Comparison of ENCODE assay signal across 9 mouse cellular contexts in the genomic region with DNA sequence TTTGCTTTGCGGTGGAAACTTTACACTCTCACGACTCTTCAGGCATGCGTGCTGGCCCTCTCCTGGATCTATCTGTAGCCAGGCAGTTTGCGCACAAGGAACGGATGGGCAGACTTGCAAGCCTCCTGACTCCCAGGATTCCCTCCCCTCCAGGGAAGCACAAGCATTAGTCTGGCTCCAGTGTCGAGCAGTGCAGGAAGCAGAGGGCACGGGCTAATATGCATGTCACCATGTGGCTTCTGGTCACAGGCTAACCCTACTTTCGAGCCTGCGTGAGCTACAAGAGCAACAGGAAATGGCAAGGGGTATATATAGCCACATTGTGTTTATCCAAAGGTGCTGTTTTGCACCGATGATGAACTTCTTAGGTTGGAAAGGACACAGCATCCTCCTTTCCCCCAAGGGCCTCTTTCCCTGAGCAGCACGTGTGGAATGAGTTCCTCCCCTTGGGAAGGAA. TPM values are rescaled to one million over a fixed set of nuclear protein-coding genes. Genes with fewer than 3 reads are reported as not detected.
A peak's percentile ranks its signal among the peaks of the same experiment; 100 is the strongest.
DNase-seq lines count a peak whose midpoint lies in the region; ATAC-seq lines count a peak whose summit lies in the region.
"Had no signal": no experiment of that assay in that cellular context is flagged by ENCODE, and none has a peak within 500 bp of the region (broad histone marks: within the 10 kb centered on the region; RNA-seq: fewer than 3 reads in every experiment).

No protein-coding gene starts in this region.

- WGBS in kidney, embryonic 16.5 days, result 33% methylated on average over 11 of the region's 11 CpGs
- WGBS in forebrain, embryonic 14.5 days, result 86% methylated on average over 11 of the region's 11 CpGs

- no peak overlapping the region for H3K4me3 ChIP-seq in kidney, embryonic 16.5 days (ENCODE audit: low read length)
- H3K4me3 ChIP-seq in forebrain, embryonic 14.5 days (ENCODE audit: low read depth, low read length), result no peak overlapping the region

- H3K36me3 ChIP-seq in kidney, embryonic 16.5 days (ENCODE audit: insufficient read depth, low read length), result no peaks in the 10 kb centered on the region
- no peaks in the 10 kb centered on the region for H3K36me3 ChIP-seq in forebrain, embryonic 14.5 days (ENCODE audit: control insufficient read depth, insufficient read depth, low read length)

- H3K9me3 ChIP-seq in kidney, embryonic 16.5 days (ENCODE audit: low read length), result no peaks in the 10 kb centered on the region
- no peaks in the 10 kb centered on the region for H3K9me3 ChIP-seq in forebrain, embryonic 14.5 days (replicated peaks; ENCODE audit: control insufficient read depth, low read length)

- peak; percentile 60 for ATAC-seq in kidney, embryonic 16.5 days (ENCODE audit: low FRiP score, low TSS enrichment)
- ATAC-seq in forebrain, embryonic 14.5 days, result no peak

- peak overlapping the region; percentile 7 for H3K9ac ChIP-seq in kidney, embryonic 16.5 days (replicated peaks; ENCODE audit: low read length)
- H3K9ac ChIP-seq in forebrain, embryonic 14.5 days (ENCODE audit: low read length), result no peak overlapping the region
- H3K9ac ChIP-seq: hindbrain, embryonic 14.5 days had no signal

- H3K4me1 ChIP-seq in kidney, embryonic 16.5 days (ENCODE audit: insufficient read depth, low read length), result peaks cover 60% of the 10 kb centered on the region
- H3K4me1 ChIP-seq in forebrain, embryonic 14.5 days (ENCODE audit: control insufficient read depth, insufficient read depth, low read length), result no peaks in the 10 kb centered on the region

- no peak overlapping the region for H3K4me2 ChIP-seq in kidney, embryonic 16.5 days (replicated peaks; ENCODE audit: low read depth, low read length)
- H3K4me2 ChIP-seq in forebrain, embryonic 14.5 days (ENCODE audit: low read length), result no peak overlapping the region
- H3K4me2 ChIP-seq: hindbrain, embryonic 14.5 days had no signal

- H3K27me3 ChIP-seq in kidney, embryonic 16.5 days (ENCODE audit: insufficient read depth, low read length), result no peaks in the 10 kb centered on the region
- no peaks in the 10 kb centered on the region for H3K27me3 ChIP-seq in forebrain, embryonic 14.5 days (replicated peaks; ENCODE audit: control insufficient read depth, insufficient read depth, low read length)

- peak overlapping the region; percentile 67 for H3K27ac ChIP-seq in kidney, embryonic 16.5 days (ENCODE audit: low read length)
- no peak overlapping the region for H3K27ac ChIP-seq in forebrain, embryonic 14.5 days (ENCODE audit: low read depth, low read length)
- H3K27ac ChIP-seq: hindbrain, embryonic 14.5 days had no signal

- peak; percentile 53 for DNase-seq in adrenal gland, adult 8-10 months
- DNase-seq in adrenal gland, postnatal 4 days (ENCODE audit: low spot score in 2 of 2), result no peak
- DNase-seq in spleen, postnatal 36 days (ENCODE audit: low spot score in 2 of 2), result peak; percentile 69 to 73
- DNase-seq in spleen, adult 12 weeks (ENCODE audit: low spot score), result no peak
- DNase-seq in thymus, postnatal 36 days, result peak; percentile 45 to 60
- no peak for DNase-seq in urinary bladder, postnatal 36 days (ENCODE audit: low spot score in 2 of 2)
- no peak for DNase-seq in forebrain, embryonic 14.5 days (ENCODE audit: low spot score)

RNA-seq across cellular contexts. Expression of gene Fli1, which starts 38.6 kb away (rescaled TPM):
- total RNA-seq in adrenal gland, adult 8-10 months (2022), result 10 to 100 TPM; 12.0 to 20.5 (median 15.5) TPM
- total RNA-seq in adrenal gland, postnatal 4 days (2021), result 10 to 100 TPM; 27.5 to 28.1 TPM
- 29.4 and 30.3 TPM in 2 replicates for polyA plus RNA-seq in kidney, embryonic 16.5 days (2015; fragmentation: Nextera tagmentation; extraction: Ambion mirVana)
- 5.5 and 6.2 TPM in 2 replicates for polyA plus RNA-seq in forebrain, embryonic 14.5 days (2014; fragmentation: Nextera tagmentation; extraction: Ambion mirVana)

Comparison
In these comparisons a context has a peak if more than half of its experiments do, and no peak if none do; other contexts are left out.
1. DNase-seq: peak in adrenal gland, adult 8-10 months (single experiment), spleen, postnatal 36 days (2 of 2) and thymus, postnatal 36 days (2 of 2); none in adrenal gland, postnatal 4 days (0 of 2), spleen, adult 12 weeks (single experiment), urinary bladder, postnatal 36 days (0 of 2) and forebrain, embryonic 14.5 days (single experiment).